Mouse (Mus musculus): ENCODE data around the gene Adssl1. TPM values are rescaled to one million over a fixed set of nuclear protein-coding genes. Genes with fewer than 3 reads are reported as not detected.

Gene Adssl1
- total and polyA plus RNA-seq, 2 experiments: 21.7 to 26.7 TPM

GRCm38 (mm10) chr12:112585924-112586538 is 33.8 kb upstream of the Adssl1 start:
- Histone ChIP-seq H3K27ac (replicated peaks; ENCODE audit: insufficient read depth, low read depth, low read length) (peak overlapping the region; percentile 42), H3K4me1 (ENCODE audit: control insufficient read depth, insufficient read depth, low read length) (peaks cover 29% of the 10 kb centered on the region), H3K27me3 (ENCODE audit: control insufficient read depth, insufficient read depth, low read length) (no peaks in the 10 kb centered on the region), H3K79me2 (ENCODE audit: control insufficient read depth, insufficient read depth, low read length) (peaks cover 22% of the 10 kb centered on the region; the same call in 1 of the 2 replicates), H3K36me3 (ENCODE audit: control insufficient read depth, insufficient read depth, low read length) (no peaks in the 10 kb centered on the region), H3K4me3 (ENCODE audit: insufficient read depth, low read depth, low read length) (no peak overlapping the region), H3K9ac (ENCODE audit: low read depth, low read length) (0 out of 2 replicates have a peak overlapping the region, but pooled peaks have one; percentile 13)
- 52% methylated on average over 7 of the region's 7 CpGs for WGBS
- peak; percentile 67 for DNase-seq (ENCODE audit: extremely low read depth, low read depth, low spot score)
- TF ChIP-seq CTCF (IDR thresholded peaks at IDR 0.05; ENCODE audit: low read depth, low read length) (0 out of 2 replicates have a peak, but pooled peaks have one; percentile 8), POLR2A (IDR thresholded peaks at IDR 0.05; ENCODE audit: extremely low read depth, insufficient read depth, low read length) (no peak)

GRCm38 (mm10) chr12:112587125-112588124 is 32.4 kb upstream of the Adssl1 start:
- Histone ChIP-seq H3K36me3 (ENCODE audit: control insufficient read depth, insufficient read depth, low read length) (no peaks in the 10 kb centered on the region), H3K4me1 (ENCODE audit: control insufficient read depth, insufficient read depth, low read length) (peaks cover 29% of the 10 kb centered on the region), H3K27me3 (ENCODE audit: control insufficient read depth, insufficient read depth, low read length) (no peaks in the 10 kb centered on the region), H3K9ac (ENCODE audit: low read depth, low read length) (peak overlapping the region; percentile 18), H3K79me2 (ENCODE audit: control insufficient read depth, insufficient read depth, low read length) (peaks cover 34% of the 10 kb centered on the region; the same call in 1 of the 2 replicates), H3K4me3 (ENCODE audit: insufficient read depth, low read depth, low read length) (no peak overlapping the region), H3K27ac (replicated peaks; ENCODE audit: insufficient read depth, low read depth, low read length) (peak overlapping the region; percentile 93)
- WGBS: 19% methylated on average over 14 of the region's 14 CpGs
- no peak for TF ChIP-seq POLR2A (IDR thresholded peaks at IDR 0.05; ENCODE audit: extremely low read depth, insufficient read depth, low read length)
- no peak for TF ChIP-seq CTCF (IDR thresholded peaks at IDR 0.05; ENCODE audit: low read depth, low read length)
- peak; percentile 99 for DNase-seq (ENCODE audit: extremely low read depth, low read depth, low spot score)

- H3K4me1 ChIP-seq (ENCODE audit: control insufficient read depth, insufficient read depth, low read length): peaks cover 29% of the 10 kb centered on the region
- H3K79me2 ChIP-seq (ENCODE audit: control insufficient read depth, insufficient read depth, low read length): peaks cover 37% of the 10 kb centered on the region; the same call in 1 of the 2 replicates
- WGBS: under 1% methylated on average over 60 of the region's 60 CpGs
- TF ChIP-seq POLR2A (IDR thresholded peaks at IDR 0.05; ENCODE audit: extremely low read depth, insufficient read depth, low read length) (peak; percentile 88), CTCF (IDR thresholded peaks at IDR 0.05; ENCODE audit: low read depth, low read length) (0 out of 2 replicates have a peak, but pooled peaks have one; percentile 8)
- peak within 1 kb of the TSS; percentile 94 for H3K9ac ChIP-seq (ENCODE audit: low read depth, low read length)
- no peaks in the 10 kb centered on the region for H3K36me3 ChIP-seq (ENCODE audit: control insufficient read depth, insufficient read depth, low read length)
- DNase-seq (ENCODE audit: extremely low read depth, low read depth, low spot score): peak; percentile 91
- H3K27ac ChIP-seq (replicated peaks; ENCODE audit: insufficient read depth, low read depth, low read length): peak within 1 kb of the TSS; percentile 93
- H3K4me3 ChIP-seq (ENCODE audit: insufficient read depth, low read depth, low read length): peak within 1 kb of the TSS; percentile 87
- no peaks in the 10 kb centered on the region for H3K27me3 ChIP-seq (ENCODE audit: control insufficient read depth, insufficient read depth, low read length)
These were observed 31.2 kb upstream of the Adssl1 start, which contains the start of gene Inf2 for GRCm38 (mm10) chr12:112588426-112589256. Gene Inf2 (plus strand): TSS chr12:112588784.

- H3K4me1 ChIP-seq (ENCODE audit: control insufficient read depth, insufficient read depth, low read length): peaks cover 29% of the 10 kb centered on the region
- peak; percentile 39 for DNase-seq (ENCODE audit: extremely low read depth, low read depth, low spot score)
- no peaks in the 10 kb centered on the region for H3K36me3 ChIP-seq (ENCODE audit: control insufficient read depth, insufficient read depth, low read length)
- 32% methylated on average over 8 of the region's 8 CpGs for WGBS
- TF ChIP-seq CTCF (IDR thresholded peaks at IDR 0.05; ENCODE audit: low read depth, low read length): no peak
- TF ChIP-seq POLR2A (IDR thresholded peaks at IDR 0.05; ENCODE audit: extremely low read depth, insufficient read depth, low read length): no peak
- H3K4me3 ChIP-seq (ENCODE audit: insufficient read depth, low read depth, low read length): peak overlapping the region; percentile 87
- no peak overlapping the region for H3K27ac ChIP-seq (replicated peaks; ENCODE audit: insufficient read depth, low read depth, low read length)
- H3K9ac ChIP-seq (ENCODE audit: low read depth, low read length): peak overlapping the region; percentile 94
- no peaks in the 10 kb centered on the region for H3K27me3 ChIP-seq (ENCODE audit: control insufficient read depth, insufficient read depth, low read length)
- peaks cover 40% of the 10 kb centered on the region; the same call in 1 of the 2 replicates for H3K79me2 ChIP-seq (ENCODE audit: control insufficient read depth, insufficient read depth, low read length)
These were observed 30.2 kb upstream of the Adssl1 start for GRCm38 (mm10) chr12:112589491-112590191.
